Mouse (Mus musculus) hindbrain, postnatal 0 days (tissue): ENCODE data around the gene Hemk1. TPM values are rescaled to one million over a fixed set of nuclear protein-coding genes. Genes with fewer than 3 reads are reported as not detected.

Experiments used
- ATAC-seq: fragments of 200-750 bp; cut with Nextera tagmentation; 2 replicates; pipeline ENCODE4 v1.8.0; 2017; ENCODE audit warnings: mild to moderate bottlenecking, moderate TSS enrichment, moderate library complexity
- DNase-seq: peaks from one replicate; pipeline ENCODE4 v3.0.0-alpha.2; 2015; ENCODE audit warnings: low spot score
- H3K27ac ChIP-seq: fragments of 300-500 bp; sonication (generic); 2 replicates; pipeline ENCODE4 v1.5.1; 2014; ENCODE audit warnings: mild to moderate bottlenecking
- H3K27me3 ChIP-seq: fragments of 300-500 bp; sonication (generic); 2 replicates; pipeline ENCODE4 v1.6.1; 2014; ENCODE audit warnings: low read length, mixed read lengths; ENCODE audit not compliant: insufficient read depth
- H3K36me3 ChIP-seq: fragments of 300-500 bp; sonication (generic); 2 replicates; pipeline ENCODE4 v1.6.1; 2014; ENCODE audit warnings: low read length, mixed read lengths; ENCODE audit not compliant: insufficient read depth
- H3K4me1 ChIP-seq: fragments of 300-500 bp; sonication (generic); 2 replicates; pipeline ENCODE4 v1.6.1; 2014; ENCODE audit warnings: antibody characterized with exemption, low read length, mixed read lengths; ENCODE audit not compliant: insufficient read depth
- H3K4me2 ChIP-seq: fragments of 300-500 bp; sonication (generic); 2 replicates; pipeline ENCODE4 v1.6.1; 2014; ENCODE audit warnings: low read depth, mild to moderate bottlenecking, low read length, moderate library complexity, mixed read lengths
- H3K4me3 ChIP-seq: fragments of 300-500 bp; sonication (generic); 2 replicates; pipeline ENCODE4 v1.5.1; 2014; ENCODE audit warnings: low read length
- H3K9ac ChIP-seq: fragments of 300-500 bp; sonication (generic); replicated peaks from 2 replicates; pipeline ENCODE4 v1.6.1; 2014; ENCODE audit warnings: mild to moderate bottlenecking, low read length, moderate library complexity, mixed read lengths
- H3K9me3 ChIP-seq: fragments of 300-500 bp; sonication (generic); 2 replicates; pipeline ENCODE4 v1.6.1; 2016; ENCODE audit warnings: low read length, mixed read lengths
- CTCF ChIP-seq: IDR thresholded peaks from 2 replicates; pipeline ENCODE4 v1.5.1; 2016; ENCODE audit warnings: antibody characterized with exemption, control low read depth, low read depth
- WGBS: fragments of 180-500 bp; shearing (Covaris S2); extraction: QIAGEN DNeasy Blood & Tissue Kit; methylation state at CpG from one replicate; pipeline ENCODE4 v1.1.7; 2014; 5-methylcytosine and 5-hydroxymethylcytosine counted together
- polyA plus RNA-seq: library from polyadenylated mRNA; unstranded; fragments of >200 nt; fragmentation: Nextera tagmentation; extraction: Ambion mirVana; gene quantifications from 2 replicates; pipeline ENCODE4 v1.2.1, GENCODE M21; 2015
- total RNA-seq: library from RNA; depleted of rRNA; stranded (reverse); fragments of >200 nt; gene quantifications from 2 replicates; pipeline ENCODE4 v1.2.3, GENCODE M21; 2014

Gene Hemk1
- total and polyA plus RNA-seq, 2 experiments from 2014 or later: 13.6 to 18.1 TPM

DNA sequence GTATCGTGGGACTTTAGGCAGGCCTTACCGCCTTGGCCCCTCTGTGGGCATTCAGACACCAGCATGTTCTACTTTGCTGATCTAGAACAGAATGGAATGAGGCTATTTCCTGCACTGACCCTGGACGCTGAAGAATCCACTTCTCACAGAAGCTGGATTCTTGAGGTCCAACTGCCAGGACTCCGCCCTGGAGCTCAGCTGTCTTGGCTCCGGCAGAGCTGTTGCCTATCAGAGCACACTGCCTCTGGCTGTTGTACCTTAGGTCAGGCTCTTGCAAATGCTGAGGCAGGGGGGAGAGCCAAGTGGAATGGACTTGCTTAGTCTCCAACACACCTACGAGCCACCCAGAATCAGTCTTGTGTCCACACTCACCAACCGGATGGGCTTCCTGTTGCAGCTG, 12.2 kb downstream of the Hemk1 start:
- WGBS: 84% methylated on average over 7 of the region's 7 CpGs
- ATAC-seq: no peak

DNA sequence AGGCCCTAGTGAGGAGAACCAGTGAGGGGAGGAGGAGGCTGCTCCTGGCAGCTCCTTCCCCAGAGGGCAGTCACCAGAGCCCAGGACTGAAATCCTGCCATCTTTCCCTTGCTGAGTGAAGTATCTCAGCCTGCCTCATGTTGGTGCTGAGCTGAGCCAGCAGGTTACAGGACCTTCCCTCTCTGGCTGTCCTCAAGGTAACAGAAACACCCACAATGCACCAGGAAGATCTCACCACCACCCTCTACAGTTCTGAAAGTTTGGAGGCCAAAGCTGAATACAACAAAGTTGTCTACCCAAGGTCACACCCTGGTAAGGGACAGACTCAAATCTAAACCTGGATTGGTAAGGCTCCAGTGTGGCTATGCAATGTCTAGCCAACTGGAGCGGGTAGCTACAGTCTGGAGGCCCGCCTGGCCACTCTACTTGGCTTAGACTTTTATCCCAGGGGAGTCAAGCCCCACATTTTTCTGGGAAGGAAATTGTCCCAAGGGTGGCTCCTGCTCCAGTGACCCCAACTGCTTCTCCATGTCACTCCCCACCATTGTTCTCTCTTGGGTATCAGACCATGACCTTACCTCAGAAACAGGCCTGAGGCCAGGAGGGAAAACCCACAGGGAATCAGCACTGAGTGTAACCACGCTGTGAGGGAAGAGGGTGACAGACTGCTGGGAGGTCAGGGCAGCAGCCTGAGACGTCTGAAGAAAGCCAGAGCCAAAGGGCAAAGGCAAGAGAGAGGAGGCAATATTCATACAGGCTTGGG, 13.2 kb downstream of the Hemk1 start:
- Histone ChIP-seq H3K9me3 (no peaks in the 10 kb centered on the region), H3K4me2 (no peak overlapping the region), H3K9ac (no peak overlapping the region), H3K27ac (no peak overlapping the region), H3K27me3 (no peaks in the 10 kb centered on the region), H3K4me3 (no peak overlapping the region), H3K36me3 (no peaks in the 10 kb centered on the region), H3K4me1 (no peaks in the 10 kb centered on the region)
- no peak for TF ChIP-seq CTCF
- no peak for DNase-seq
- ATAC-seq: no peak
- 48% methylated on average over 4 of the region's 4 CpGs for WGBS

More for the DNA sequence above, 12.2 kb downstream of the Hemk1 start:
- no peak overlapping the region for H3K4me2 ChIP-seq
- no peak for TF ChIP-seq CTCF
- H3K27me3 ChIP-seq: no peaks in the 10 kb centered on the region
- DNase-seq: no peak
- H3K4me1 ChIP-seq: no peaks in the 10 kb centered on the region
- H3K9ac ChIP-seq: no peak overlapping the region
- H3K4me3 ChIP-seq: no peak overlapping the region
- no peaks in the 10 kb centered on the region for H3K9me3 ChIP-seq
- no peak overlapping the region for H3K27ac ChIP-seq
- no peaks in the 10 kb centered on the region for H3K36me3 ChIP-seq

DNA sequence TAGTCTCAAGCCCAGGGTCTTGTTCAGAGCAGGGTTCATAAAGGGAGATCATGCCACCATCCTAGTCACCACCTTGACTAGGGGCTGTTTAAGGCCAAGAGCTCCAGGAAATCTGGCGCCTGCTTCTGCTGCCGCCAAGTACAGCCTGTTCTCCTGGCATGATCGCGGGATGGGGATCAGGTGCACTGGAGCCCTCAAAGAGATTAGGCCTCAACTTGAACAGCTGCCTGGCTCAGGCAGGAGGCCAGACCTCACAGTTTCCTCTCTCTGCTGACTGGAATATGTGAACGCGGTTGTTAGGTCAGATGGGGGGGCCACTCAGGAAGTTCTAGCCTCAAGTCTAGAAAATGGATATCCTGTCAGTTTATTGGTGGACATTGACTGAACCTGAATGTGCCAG, 14.6 kb downstream of the Hemk1 start:
- peak; percentile 76 for ATAC-seq
- Histone ChIP-seq H3K9me3 (no peaks in the 10 kb centered on the region), H3K36me3 (no peaks in the 10 kb centered on the region), H3K4me3 (no peak overlapping the region), H3K4me1 (no peaks in the 10 kb centered on the region), H3K27me3 (no peaks in the 10 kb centered on the region), H3K27ac (no peak overlapping the region), H3K9ac (no peak overlapping the region), H3K4me2 (no peak overlapping the region)
- 51% methylated on average over 6 of the region's 6 CpGs for WGBS
- no peak for TF ChIP-seq CTCF
- DNase-seq: peak; percentile 79

DNA sequence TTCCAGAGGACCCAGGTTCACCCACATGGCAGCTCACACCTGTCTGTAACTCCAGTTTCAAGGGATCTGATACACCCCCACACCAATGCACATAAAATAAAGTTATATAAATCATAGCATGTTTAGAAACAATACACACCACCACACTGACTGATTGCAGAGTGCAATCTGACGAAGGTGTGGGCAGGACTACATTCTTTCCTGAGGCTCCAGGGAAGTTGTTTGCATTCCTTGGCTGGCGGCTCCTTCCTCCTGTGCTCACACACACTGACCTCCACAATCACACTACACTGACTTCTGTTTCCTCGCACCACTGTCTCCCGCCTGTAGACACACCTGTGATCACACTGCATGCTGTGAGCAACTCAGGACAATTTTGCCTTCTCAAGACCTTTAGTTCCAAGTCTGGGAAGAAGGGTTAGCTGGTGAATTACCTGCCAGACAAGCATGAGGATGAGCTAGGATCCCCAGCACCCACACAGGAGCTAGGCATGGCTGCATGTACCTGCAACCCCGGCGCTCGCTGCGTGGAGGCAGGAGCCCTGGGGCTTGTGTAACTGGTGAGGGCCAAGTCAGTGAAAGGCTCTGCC, 15.6 kb downstream of the Hemk1 start:
- H3K4me1 ChIP-seq: no peaks in the 10 kb centered on the region
- no peak overlapping the region for H3K9ac ChIP-seq
- H3K27ac ChIP-seq: no peak overlapping the region
- H3K4me2 ChIP-seq: no peak overlapping the region
- no peak overlapping the region for H3K4me3 ChIP-seq
- no peaks in the 10 kb centered on the region for H3K27me3 ChIP-seq
- no peak for ATAC-seq
- 81% methylated on average over 8 of the region's 8 CpGs for WGBS
- H3K9me3 ChIP-seq: no peaks in the 10 kb centered on the region
- H3K36me3 ChIP-seq: no peaks in the 10 kb centered on the region
- TF ChIP-seq CTCF: no peak
- no peak for DNase-seq

DNA sequence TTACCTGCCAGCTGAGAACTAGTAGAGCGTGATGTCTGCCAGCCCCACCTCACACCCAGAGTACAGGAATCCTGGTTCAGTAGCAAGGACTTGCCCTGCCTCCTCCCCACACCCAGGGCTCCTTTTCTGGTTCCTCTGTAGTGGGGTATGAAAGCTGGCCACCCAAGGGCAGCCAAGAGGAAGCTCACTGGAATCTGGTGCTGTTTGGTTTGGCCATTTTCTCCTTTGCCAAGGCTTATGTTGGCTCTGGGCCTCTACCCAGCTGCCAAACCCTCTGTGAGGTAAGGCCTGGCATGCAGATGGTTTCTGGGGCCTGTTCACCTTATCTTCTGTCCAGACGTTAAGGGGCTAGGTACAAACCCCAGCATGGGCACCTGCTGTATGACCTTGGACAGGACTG, 22.4 kb downstream of the Hemk1 start:
- 75% methylated on average over 2 of the region's 2 CpGs for WGBS
- Histone ChIP-seq H3K27me3 (no peaks in the 10 kb centered on the region), H3K9ac (no peak overlapping the region), H3K36me3 (no peaks in the 10 kb centered on the region), H3K27ac (no peak overlapping the region), H3K4me3 (no peak overlapping the region), H3K9me3 (no peaks in the 10 kb centered on the region), H3K4me1 (no peaks in the 10 kb centered on the region), H3K4me2 (no peak overlapping the region)
- ATAC-seq (no peak), DNase-seq (no peak)
- no peak for TF ChIP-seq CTCF

DNA sequence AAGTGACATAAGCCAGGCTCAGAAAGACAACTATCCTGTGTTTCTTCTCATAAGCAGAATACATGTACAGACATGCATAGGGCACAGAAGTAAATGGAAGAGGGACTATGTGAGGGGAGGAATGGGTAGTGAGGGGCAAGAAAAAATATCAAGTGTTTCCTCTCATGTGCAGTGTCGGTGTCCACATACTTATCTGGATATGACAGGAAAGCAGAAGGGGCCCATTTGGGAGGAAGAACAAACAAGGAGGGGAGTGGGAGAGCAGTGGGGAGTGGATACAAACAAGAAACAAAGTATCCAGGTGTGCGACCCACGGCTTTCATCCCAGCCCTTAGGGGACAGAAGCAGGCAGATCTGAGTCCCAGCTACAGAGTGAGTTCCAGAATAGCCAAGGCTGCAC, 24.2 kb downstream of the Hemk1 start:
- 85% methylated on average over 3 of the region's 3 CpGs for WGBS
- Histone ChIP-seq H3K27me3 (no peaks in the 10 kb centered on the region), H3K9me3 (no peaks in the 10 kb centered on the region), H3K4me2 (no peak overlapping the region), H3K9ac (no peak overlapping the region), H3K27ac (no peak overlapping the region), H3K4me3 (no peak overlapping the region), H3K4me1 (no peaks in the 10 kb centered on the region), H3K36me3 (no peaks in the 10 kb centered on the region)
- DNase-seq (no peak), ATAC-seq (no peak)
- TF ChIP-seq CTCF: no peak

DNA sequence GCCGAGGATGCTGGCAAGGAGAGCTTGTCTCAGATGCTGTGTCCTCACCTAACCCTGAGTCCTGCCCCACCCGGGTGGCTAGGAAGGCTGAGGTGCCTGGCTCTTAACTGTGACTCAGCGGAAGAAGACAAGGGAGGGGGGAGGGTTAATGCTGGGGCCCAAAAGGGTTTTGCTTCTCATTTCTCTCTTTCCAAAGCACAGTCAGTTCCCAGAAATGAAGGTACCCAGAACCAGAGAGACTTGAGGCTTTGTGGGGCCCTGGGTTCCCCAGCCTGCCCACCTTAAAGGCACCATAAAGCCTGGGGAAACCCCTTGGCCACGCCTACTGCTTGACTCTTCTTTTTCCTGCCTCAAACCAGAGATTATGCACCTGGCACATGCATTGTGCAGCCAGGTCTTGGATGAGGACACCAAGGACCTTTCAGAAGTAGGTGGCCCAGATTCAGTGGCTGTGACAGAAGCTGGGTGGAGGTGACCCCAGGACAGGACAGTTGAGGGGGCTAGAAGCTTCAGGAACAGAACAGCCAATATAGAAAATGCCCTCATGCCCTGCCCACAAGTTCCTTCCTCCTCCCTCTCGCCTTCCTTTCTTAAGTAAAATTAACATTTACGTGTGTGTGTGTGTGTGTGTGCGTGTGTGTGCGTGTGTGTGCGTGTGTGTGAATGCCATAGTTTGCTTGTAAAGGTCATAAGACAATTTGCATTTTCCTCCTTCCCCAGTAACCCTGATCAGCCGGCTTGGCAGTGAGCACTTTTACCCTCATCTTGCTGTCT, 25.2 kb downstream of the Hemk1 start:
- Histone ChIP-seq H3K4me1 (no peaks in the 10 kb centered on the region), H3K36me3 (no peaks in the 10 kb centered on the region), H3K9ac (no peak overlapping the region), H3K27me3 (no peaks in the 10 kb centered on the region), H3K4me3 (no peak overlapping the region), H3K27ac (no peak overlapping the region), H3K9me3 (no peaks in the 10 kb centered on the region), H3K4me2 (no peak overlapping the region)
- WGBS: 69% methylated on average over 10 of the region's 10 CpGs
- ATAC-seq: no peak
- no peak for DNase-seq
- no peak for TF ChIP-seq CTCF
